Comparison of ENCODE assay signal across 20 mouse cellular contexts in genomic region chr10:7619821-7620241, GRCm38 (mm10). TPM values are rescaled to one million over a fixed set of nuclear protein-coding genes. Genes with fewer than 3 reads are reported as not detected.
DNase-seq lines count a peak whose midpoint lies in the region; ATAC-seq and TF ChIP-seq lines count a peak whose summit lies in the region.
"Had no signal": no experiment of that assay in that cellular context is flagged by ENCODE, and none has a peak within 500 bp of the region (broad histone marks: within the 10 kb centered on the region; RNA-seq: fewer than 3 reads in every experiment).

No protein-coding gene starts in this region.

- H3K9me3 ChIP-seq in forebrain, embryonic 15.5 days = 0 out of 2 replicates have a peak, but pooled peaks cover 2% of the 10 kb centered on the region
- H3K9me3 ChIP-seq in forebrain, embryonic 16.5 days (ENCODE audit: control insufficient read depth, low read length) = peaks cover 1% of the 10 kb centered on the region
- no peaks in the 10 kb centered on the region; the same call in 1 of the 2 replicates for H3K9me3 ChIP-seq in limb, embryonic 11.5 days (ENCODE audit: control insufficient read depth, low read length)
- H3K9me3 ChIP-seq in limb, embryonic 10.5 days (replicated peaks) = 0 out of 2 replicates have a peak, but pooled peaks cover 1% of the 10 kb centered on the region
- peaks cover under 1% of the 10 kb centered on the region for H3K9me3 ChIP-seq in hindbrain, postnatal 0 days (ENCODE audit: low read length)
- H3K9me3 ChIP-seq in midbrain, postnatal 0 days (ENCODE audit: low read length) = peaks cover 1% of the 10 kb centered on the region
- no peaks in the 10 kb centered on the region for H3K9me3 ChIP-seq in intestine, embryonic 15.5 days
- H3K9me3 ChIP-seq: megakaryocyte, embryonic 14.5 days had no signal

- WGBS in forebrain, embryonic 15.5 days = 89% methylated on average over 5 of the region's 5 CpGs
- 82% methylated on average over 4 of the region's 5 CpGs for WGBS in forebrain, embryonic 16.5 days
- 89% methylated on average over 5 of the region's 5 CpGs for WGBS in limb, embryonic 11.5 days
- 95% methylated on average over 5 of the region's 5 CpGs for WGBS in limb, embryonic 10.5 days
- WGBS in hindbrain, postnatal 0 days = 72% methylated on average over 5 of the region's 5 CpGs
- WGBS in midbrain, postnatal 0 days = 72% methylated on average over 5 of the region's 5 CpGs
- 86% methylated on average over 5 of the region's 5 CpGs for WGBS in intestine, embryonic 15.5 days

- peaks cover 13% of the 10 kb centered on the region for H3K36me3 ChIP-seq in forebrain, embryonic 15.5 days
- peaks cover under 1% of the 10 kb centered on the region for H3K36me3 ChIP-seq in forebrain, embryonic 16.5 days (ENCODE audit: control insufficient read depth, insufficient read depth)
- H3K36me3 ChIP-seq in limb, embryonic 11.5 days (ENCODE audit: control insufficient read depth, insufficient read depth, low read length) = no peaks in the 10 kb centered on the region
- H3K36me3 ChIP-seq in limb, embryonic 10.5 days = no peaks in the 10 kb centered on the region
- no peaks in the 10 kb centered on the region for H3K36me3 ChIP-seq in hindbrain, postnatal 0 days (ENCODE audit: insufficient read depth, low read length)
- peaks cover 5% of the 10 kb centered on the region for H3K36me3 ChIP-seq in midbrain, postnatal 0 days (ENCODE audit: insufficient read depth, low read length)
- no peaks in the 10 kb centered on the region for H3K36me3 ChIP-seq in intestine, embryonic 15.5 days

- H3K9ac ChIP-seq in forebrain, embryonic 15.5 days (replicated peaks) = no peak overlapping the region
- H3K9ac ChIP-seq in forebrain, embryonic 16.5 days (replicated peaks; ENCODE audit: low read depth, low read length) = no peak overlapping the region
- no peak overlapping the region for H3K9ac ChIP-seq in limb, embryonic 11.5 days (ENCODE audit: low read length)
- no peak overlapping the region for H3K9ac ChIP-seq in hindbrain, postnatal 0 days (replicated peaks; ENCODE audit: low read length)
- no peak overlapping the region for H3K9ac ChIP-seq in midbrain, postnatal 0 days (replicated peaks; ENCODE audit: low read length, poor library complexity, severe bottlenecking)
- H3K9ac ChIP-seq in intestine, embryonic 15.5 days = no peak overlapping the region
- H3K9ac ChIP-seq: forebrain, postnatal 0 days; liver, postnatal 0 days had no signal

- no peak overlapping the region for H3K4me2 ChIP-seq in forebrain, embryonic 15.5 days (replicated peaks)
- no peak overlapping the region for H3K4me2 ChIP-seq in forebrain, embryonic 16.5 days (ENCODE audit: low read length)
- H3K4me2 ChIP-seq in limb, embryonic 11.5 days (ENCODE audit: low read depth, severe bottlenecking) = no peak overlapping the region
- no peak overlapping the region for H3K4me2 ChIP-seq in hindbrain, postnatal 0 days (ENCODE audit: low read depth, low read length)
- H3K4me2 ChIP-seq in midbrain, postnatal 0 days (ENCODE audit: low read depth, low read length, poor library complexity, severe bottlenecking) = no peak overlapping the region
- no peak overlapping the region for H3K4me2 ChIP-seq in intestine, embryonic 15.5 days (replicated peaks)

- no peaks in the 10 kb centered on the region for H3K4me1 ChIP-seq in forebrain, embryonic 15.5 days
- H3K4me1 ChIP-seq in forebrain, embryonic 16.5 days (replicated peaks; ENCODE audit: control insufficient read depth, insufficient read depth, low read length) = no peaks in the 10 kb centered on the region
- H3K4me1 ChIP-seq in limb, embryonic 11.5 days (ENCODE audit: control insufficient read depth, insufficient read depth, low read length) = no peaks in the 10 kb centered on the region
- H3K4me1 ChIP-seq in limb, embryonic 10.5 days = no peaks in the 10 kb centered on the region
- no peaks in the 10 kb centered on the region for H3K4me1 ChIP-seq in hindbrain, postnatal 0 days (ENCODE audit: insufficient read depth, low read length)
- no peaks in the 10 kb centered on the region for H3K4me1 ChIP-seq in midbrain, postnatal 0 days (ENCODE audit: insufficient read depth, low read length)
- H3K4me1 ChIP-seq in intestine, embryonic 15.5 days (replicated peaks) = no peaks in the 10 kb centered on the region
- H3K4me1 ChIP-seq: megakaryocyte, embryonic 14.5 days had no signal

- no peak overlapping the region for H3K27ac ChIP-seq in forebrain, embryonic 15.5 days (replicated peaks)
- no peak overlapping the region for H3K27ac ChIP-seq in forebrain, embryonic 16.5 days (ENCODE audit: low read length)
- no peak overlapping the region for H3K27ac ChIP-seq in limb, embryonic 11.5 days (replicated peaks; ENCODE audit: low read depth, low read length)
- H3K27ac ChIP-seq in limb, embryonic 10.5 days = no peak overlapping the region
- H3K27ac ChIP-seq in hindbrain, postnatal 0 days = no peak overlapping the region
- H3K27ac ChIP-seq in midbrain, postnatal 0 days (ENCODE audit: low read depth, low read length) = no peak overlapping the region
- no peak overlapping the region for H3K27ac ChIP-seq in intestine, embryonic 15.5 days
- H3K27ac ChIP-seq: kidney, postnatal 0 days had no signal

- no peak for DNase-seq in limb, embryonic 11.5 days (ENCODE audit: low spot score)
- DNase-seq in limb, embryonic 10.5 days (ENCODE audit: low spot score) = no peak
- no peak for DNase-seq in hindbrain, postnatal 0 days (ENCODE audit: low spot score)
- no peak for DNase-seq in midbrain, postnatal 0 days (ENCODE audit: low spot score)
- DNase-seq in embryo, embryonic 10.5 days (ENCODE audit: low spot score) = no peak
- DNase-seq: cerebellum, adult 2 months; cerebellum, postnatal 36 days; forebrain, postnatal 0 days; kidney, adult 18-20 months; layer of hippocampus, postnatal 36 days; liver, postnatal 0 days; lung, postnatal 10 days; retina, postnatal 1 day; thymus, adult 2 months had no signal

- H3K27me3 ChIP-seq in forebrain, embryonic 15.5 days = no peaks in the 10 kb centered on the region
- H3K27me3 ChIP-seq in forebrain, embryonic 16.5 days (replicated peaks; ENCODE audit: control insufficient read depth, insufficient read depth, low read length) = no peaks in the 10 kb centered on the region
- H3K27me3 ChIP-seq in limb, embryonic 11.5 days (ENCODE audit: control insufficient read depth, insufficient read depth, low read length) = no peaks in the 10 kb centered on the region
- H3K27me3 ChIP-seq in limb, embryonic 10.5 days (ENCODE audit: low read depth, poor library complexity, severe bottlenecking) = no peaks in the 10 kb centered on the region
- H3K27me3 ChIP-seq in hindbrain, postnatal 0 days (ENCODE audit: insufficient read depth, low read length) = no peaks in the 10 kb centered on the region
- no peaks in the 10 kb centered on the region for H3K27me3 ChIP-seq in midbrain, postnatal 0 days (ENCODE audit: insufficient read depth, low read length)
- no peaks in the 10 kb centered on the region for H3K27me3 ChIP-seq in intestine, embryonic 15.5 days (replicated peaks)

- ATAC-seq in forebrain, embryonic 15.5 days (replicated peaks) = 0 out of 2 replicates have a peak, but pooled peaks have one; percentile 38
- no peak for ATAC-seq in forebrain, embryonic 16.5 days
- ATAC-seq in limb, embryonic 11.5 days (ENCODE audit: insufficient number of reproducible peaks, low FRiP score, low TSS enrichment, low read depth) = peak; percentile 57; the same call in 1 of the 2 replicates
- peak; percentile 43; the same call in 1 of the 2 replicates for ATAC-seq in hindbrain, postnatal 0 days
- ATAC-seq in midbrain, postnatal 0 days (ENCODE audit: low FRiP score) = peak; percentile 52; the same call in 1 of the 2 replicates
- no peak for ATAC-seq in intestine, embryonic 15.5 days
- ATAC-seq: forebrain, postnatal 0 days; liver, postnatal 0 days had no signal

- no peak overlapping the region for H3K4me3 ChIP-seq in forebrain, embryonic 15.5 days
- no peak overlapping the region for H3K4me3 ChIP-seq in forebrain, embryonic 16.5 days (replicated peaks; ENCODE audit: low read length)
- no peak overlapping the region for H3K4me3 ChIP-seq in limb, embryonic 11.5 days (ENCODE audit: low read depth, low read length)
- H3K4me3 ChIP-seq in limb, embryonic 10.5 days = no peak overlapping the region
- no peak overlapping the region for H3K4me3 ChIP-seq in hindbrain, postnatal 0 days (ENCODE audit: low read length)
- no peak overlapping the region for H3K4me3 ChIP-seq in midbrain, postnatal 0 days (ENCODE audit: low read depth, low read length)
- no peak overlapping the region for H3K4me3 ChIP-seq in intestine, embryonic 15.5 days (replicated peaks)
- H3K4me3 ChIP-seq: erythroblast, embryonic 14.5 days; megakaryocyte, embryonic 14.5 days had no signal

- TF ChIP-seq CTCF in hindbrain, postnatal 0 days (IDR thresholded peaks at IDR 0.05; ENCODE audit: low read depth) = no peak
- TF ChIP-seq CTCF in midbrain, postnatal 0 days (IDR thresholded peaks at IDR 0.05) = no peak

RNA-seq across cellular contexts. Expression of gene Lrp11, which starts 30.2 kb away (rescaled TPM):
- 41.6 and 43.6 TPM in 2 replicates for polyA plus RNA-seq in forebrain, embryonic 15.5 days (2015; fragmentation: Nextera tagmentation; extraction: Ambion mirVana)
- 38.6 and 40.8 TPM in 2 replicates for polyA plus RNA-seq in forebrain, embryonic 16.5 days (2015; fragmentation: Nextera tagmentation; extraction: Ambion mirVana)
- polyA plus RNA-seq in limb, embryonic 11.5 days (2014; fragmentation: Nextera tagmentation; extraction: Ambion mirVana) = 0.88 and 1.1 TPM in 2 replicates
- polyA plus RNA-seq in limb, embryonic 10.5 days (2016; fragmentation: Nextera tagmentation; extraction: Ambion mirVana) = 1.4 and 1.6 TPM in 2 replicates
- total RNA-seq in hindbrain, postnatal 0 days (2014; rRNA removed) = 162 and 204 TPM in 2 replicates
- polyA plus RNA-seq in hindbrain, postnatal 0 days (2015; fragmentation: Nextera tagmentation; extraction: Ambion mirVana) = 55.4 and 56.1 TPM in 2 replicates
- 123 and 139 TPM in 2 replicates for total RNA-seq in midbrain, postnatal 0 days (2014; rRNA removed)
- polyA plus RNA-seq in midbrain, postnatal 0 days (2015; fragmentation: Nextera tagmentation; extraction: Ambion mirVana) = 48.2 and 51.7 TPM in 2 replicates
- polyA plus RNA-seq in intestine, embryonic 15.5 days (2015; fragmentation: Nextera tagmentation; extraction: Ambion mirVana) = 6.8 and 6.9 TPM in 2 replicates
- polyA plus RNA-seq: erythroblast, embryonic 14.5 days had no signal

RNA-seq across cellular contexts. Expression of gene Nup43, which starts 47.5 kb away (rescaled TPM):
- 39.1 and 41.1 TPM in 2 replicates for polyA plus RNA-seq in forebrain, embryonic 15.5 days (2015; fragmentation: Nextera tagmentation; extraction: Ambion mirVana)
- polyA plus RNA-seq in forebrain, embryonic 16.5 days (2015; fragmentation: Nextera tagmentation; extraction: Ambion mirVana) = 37.0 and 38.7 TPM in 2 replicates
- 80.2 and 81.0 TPM in 2 replicates for polyA plus RNA-seq in limb, embryonic 11.5 days (2014; fragmentation: Nextera tagmentation; extraction: Ambion mirVana)
- polyA plus RNA-seq in limb, embryonic 10.5 days (2016; fragmentation: Nextera tagmentation; extraction: Ambion mirVana) = 93.2 and 102 TPM in 2 replicates
- 10.2 and 11.6 TPM in 2 replicates for total RNA-seq in hindbrain, postnatal 0 days (2014; rRNA removed)
- polyA plus RNA-seq in hindbrain, postnatal 0 days (2015; fragmentation: Nextera tagmentation; extraction: Ambion mirVana) = 20.2 and 20.9 TPM in 2 replicates
- 7.8 and 8.0 TPM in 2 replicates for total RNA-seq in midbrain, postnatal 0 days (2014; rRNA removed)
- polyA plus RNA-seq in midbrain, postnatal 0 days (2015; fragmentation: Nextera tagmentation; extraction: Ambion mirVana) = 17.5 and 17.8 TPM in 2 replicates
- 48.9 and 51.2 TPM in 2 replicates for polyA plus RNA-seq in intestine, embryonic 15.5 days (2015; fragmentation: Nextera tagmentation; extraction: Ambion mirVana)

Comparison
In these comparisons a context has a peak if more than half of its experiments do, and no peak if none do; other contexts are left out.
1. ATAC-seq: peak in forebrain, embryonic 15.5 days (single experiment), limb, embryonic 11.5 days (single experiment), hindbrain, postnatal 0 days (single experiment) and midbrain, postnatal 0 days (single experiment); none in forebrain, embryonic 16.5 days (single experiment) and intestine, embryonic 15.5 days (single experiment).